Mouse (Mus musculus): ENCODE measurements around the gene Col4a1.

The Col4a1 gene

GRCm38 (mm10) chr8:11297141-11297838, 15.3 kb downstream of the Col4a1 start:
- no peak for TF ChIP-seq GATA4 (IDR thresholded peaks at IDR 0.05; ENCODE audit: insufficient replicate concordance, low read length)

- TF ChIP-seq GATA4 (IDR thresholded peaks at IDR 0.05; ENCODE audit: insufficient replicate concordance, low read length), result no peak
Measured at GRCm38 (mm10) chr8:11296282-11296943, 16.2 kb downstream of the Col4a1 start.

- no peak for TF ChIP-seq GATA4 (IDR thresholded peaks at IDR 0.05; ENCODE audit: insufficient replicate concordance, low read length)
Measured at GRCm38 (mm10) chr8:11292611-11293010, 20.0 kb downstream of the Col4a1 start.

GRCm38 (mm10) chr8:11290533-11290932, 22.1 kb downstream of the Col4a1 start:
- TF ChIP-seq GATA4 (IDR thresholded peaks at IDR 0.05; ENCODE audit: insufficient replicate concordance, low read length), result no peak

- no peak for TF ChIP-seq GATA4 (IDR thresholded peaks at IDR 0.05; ENCODE audit: insufficient replicate concordance, low read length)
Measured at GRCm38 (mm10) chr8:11288286-11288685, 24.3 kb downstream of the Col4a1 start.

GRCm38 (mm10) chr8:11287139-11287538, 25.5 kb downstream of the Col4a1 start:
- TF ChIP-seq GATA4 (IDR thresholded peaks at IDR 0.05; ENCODE audit: insufficient replicate concordance, low read length), result no peak

- no peak for TF ChIP-seq GATA4 (IDR thresholded peaks at IDR 0.05; ENCODE audit: insufficient replicate concordance, low read length)
Measured at GRCm38 (mm10) chr8:11285437-11285836, 27.2 kb downstream of the Col4a1 start.

- TF ChIP-seq GATA4 (IDR thresholded peaks at IDR 0.05; ENCODE audit: insufficient replicate concordance, low read length), result peak; percentile 60; the same call in 1 of the 2 replicates
Measured at GRCm38 (mm10) chr8:11283217-11283616, 29.4 kb downstream of the Col4a1 start.

GRCm38 (mm10) chr8:11282696-11283095, 29.9 kb downstream of the Col4a1 start:
- no peak for TF ChIP-seq GATA4 (IDR thresholded peaks at IDR 0.05; ENCODE audit: insufficient replicate concordance, low read length)

- no peak for TF ChIP-seq GATA4 (IDR thresholded peaks at IDR 0.05; ENCODE audit: insufficient replicate concordance, low read length)
Measured at GRCm38 (mm10) chr8:11282139-11282538, 30.5 kb downstream of the Col4a1 start.

- no peak for TF ChIP-seq GATA4 (IDR thresholded peaks at IDR 0.05; ENCODE audit: insufficient replicate concordance, low read length)
Measured at GRCm38 (mm10) chr8:11280721-11281268, 31.8 kb downstream of the Col4a1 start.

- peak; percentile 90; the same call in 1 of the 2 replicates for TF ChIP-seq GATA4 (IDR thresholded peaks at IDR 0.05; ENCODE audit: insufficient replicate concordance, low read length)
Measured at GRCm38 (mm10) chr8:11279296-11279826, 33.3 kb downstream of the Col4a1 start.

GRCm38 (mm10) chr8:11278101-11278611, 34.5 kb downstream of the Col4a1 start:
- no peak for TF ChIP-seq GATA4 (IDR thresholded peaks at IDR 0.05; ENCODE audit: insufficient replicate concordance, low read length)

GRCm38 (mm10) chr8:11277602-11278051, 35.0 kb downstream of the Col4a1 start:
- TF ChIP-seq GATA4 (IDR thresholded peaks at IDR 0.05; ENCODE audit: insufficient replicate concordance, low read length), result no peak; the same call in 1 of the 2 replicates

GRCm38 (mm10) chr8:11276286-11276685, 36.3 kb downstream of the Col4a1 start:
- no peak for TF ChIP-seq GATA4 (IDR thresholded peaks at IDR 0.05; ENCODE audit: insufficient replicate concordance, low read length)

- TF ChIP-seq GATA4 (IDR thresholded peaks at IDR 0.05; ENCODE audit: insufficient replicate concordance, low read length), result no peak
Measured at GRCm38 (mm10) chr8:11274415-11274814, 38.2 kb downstream of the Col4a1 start.

Data from liver, adult (tissue).